Mouse (Mus musculus) cerebellum, adult 11 months (tissue): Measurements from ENCODE around the gene Gpx3.
"Not testable (repeated sequence)": the region's sequence is repeated elsewhere in the genome, so short reads cannot be mapped to it uniquely, and the experiment has no call there.

Experiments used
- DNase-seq: peaks from one replicate; pipeline ENCODE4 v3.0.0; 2022

Gene Gpx3

DNA sequence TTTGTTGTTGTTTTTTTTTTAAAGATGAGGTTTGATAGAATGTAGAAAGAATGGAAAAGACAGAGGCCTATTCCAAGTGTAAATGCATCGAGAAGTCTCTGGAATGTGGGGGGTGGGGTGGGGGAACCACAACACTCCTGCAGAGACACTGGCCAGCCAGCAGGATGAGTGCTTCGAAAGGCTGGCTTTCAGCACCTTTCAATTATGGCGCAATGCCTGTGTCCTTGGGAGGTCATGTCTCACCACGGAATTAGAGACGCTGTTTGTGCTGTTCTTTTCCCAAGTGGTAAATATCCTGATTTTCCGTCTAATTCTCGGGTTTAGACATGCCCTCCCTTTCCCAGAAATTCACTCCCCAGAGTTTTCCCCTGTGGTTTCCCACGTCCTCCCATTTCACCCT, 19.6 kb upstream of the Gpx3 start:
- no peak for DNase-seq

DNA sequence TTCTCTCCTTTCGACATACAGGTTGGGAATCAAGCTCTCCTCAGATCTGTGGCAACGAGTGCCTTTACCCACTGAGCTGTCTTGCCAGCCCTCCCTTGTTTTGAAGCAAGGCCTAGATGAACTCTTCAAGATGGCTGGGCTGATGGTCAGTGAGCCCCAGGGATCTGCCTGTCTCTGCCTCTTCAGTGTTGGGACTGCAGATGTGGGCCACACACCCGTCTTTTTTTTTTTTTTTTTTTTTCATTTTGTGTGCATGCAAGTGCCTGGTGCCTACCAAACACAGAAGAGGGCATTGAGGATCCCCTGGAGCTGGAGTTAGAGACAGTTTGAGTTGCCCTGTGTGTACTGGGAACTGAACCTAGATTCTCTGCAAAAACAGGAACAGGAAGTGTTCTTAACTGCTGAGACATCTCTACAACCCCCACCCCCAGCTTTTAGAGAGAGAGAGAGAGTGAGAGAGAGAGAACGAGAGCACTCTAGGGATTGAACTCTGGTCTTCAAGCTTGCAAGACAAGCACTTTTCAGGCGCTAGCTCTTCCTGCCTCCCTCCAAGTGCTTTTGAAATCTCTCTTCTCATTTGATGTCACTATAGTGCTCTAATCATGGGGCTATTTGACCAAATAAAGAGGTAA, 17.9 kb upstream of the Gpx3 start:
- DNase-seq, result no peak

DNA sequence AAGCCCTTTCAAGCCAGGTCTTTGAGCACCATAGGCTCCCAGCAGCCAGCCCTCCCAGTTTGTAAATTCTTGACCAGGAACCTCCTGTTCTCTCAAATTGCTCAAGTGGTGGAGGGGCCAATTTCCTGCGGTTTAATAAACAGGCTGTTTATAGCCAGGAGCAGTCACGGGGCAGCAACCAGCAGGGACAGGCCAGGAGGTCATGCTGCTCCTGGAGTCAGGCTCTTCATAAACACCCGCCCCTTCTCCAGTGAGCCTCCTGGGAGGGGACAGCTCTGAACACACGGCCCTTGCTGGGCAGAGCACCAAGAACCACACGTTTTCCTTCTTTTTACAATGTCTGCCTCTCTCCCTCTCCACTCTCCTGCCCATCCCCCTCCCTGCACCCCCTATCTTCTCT, 17.3 kb upstream of the Gpx3 start:
- no peak for DNase-seq

DNA sequence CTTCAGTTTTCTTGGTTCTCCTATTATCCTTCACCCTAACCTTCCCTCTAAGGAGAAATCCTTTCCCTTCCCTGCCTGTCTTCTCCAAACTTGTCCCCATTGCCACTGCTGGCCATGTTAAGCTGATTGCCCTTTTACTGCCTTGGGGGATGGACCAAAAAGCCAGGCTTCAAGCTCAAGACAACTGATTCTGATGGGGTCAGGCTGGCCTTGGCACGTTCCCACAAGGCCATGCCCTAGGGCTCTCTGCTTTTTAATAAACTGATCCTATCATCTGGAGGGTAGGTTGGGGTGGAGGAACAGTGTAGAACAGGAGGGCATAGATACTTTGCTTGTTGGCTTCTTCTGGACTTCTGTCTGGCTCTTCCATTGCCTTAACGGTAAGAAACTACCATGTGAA, 16.8 kb upstream of the Gpx3 start:
- DNase-seq, result no peak

DNA sequence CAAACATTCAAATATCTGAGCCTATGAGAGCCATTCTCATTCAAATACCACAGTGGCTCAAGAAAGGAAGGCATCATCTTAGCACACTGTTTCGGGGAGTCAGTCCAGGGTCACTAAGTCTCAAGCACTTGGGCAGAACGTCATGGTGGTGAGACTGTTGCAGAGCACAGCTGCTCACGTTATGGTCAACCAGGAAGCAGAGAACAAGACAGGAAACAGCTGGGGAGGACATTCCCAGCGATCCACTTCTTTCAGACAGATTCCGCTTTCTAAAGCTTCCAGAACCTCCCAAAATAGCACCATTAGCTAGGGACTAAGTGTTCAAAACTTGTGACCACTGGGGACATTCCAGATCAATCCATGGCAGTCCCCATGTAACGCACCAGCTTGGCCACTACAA, 14.3 kb upstream of the Gpx3 start:
- no peak for DNase-seq

DNA sequence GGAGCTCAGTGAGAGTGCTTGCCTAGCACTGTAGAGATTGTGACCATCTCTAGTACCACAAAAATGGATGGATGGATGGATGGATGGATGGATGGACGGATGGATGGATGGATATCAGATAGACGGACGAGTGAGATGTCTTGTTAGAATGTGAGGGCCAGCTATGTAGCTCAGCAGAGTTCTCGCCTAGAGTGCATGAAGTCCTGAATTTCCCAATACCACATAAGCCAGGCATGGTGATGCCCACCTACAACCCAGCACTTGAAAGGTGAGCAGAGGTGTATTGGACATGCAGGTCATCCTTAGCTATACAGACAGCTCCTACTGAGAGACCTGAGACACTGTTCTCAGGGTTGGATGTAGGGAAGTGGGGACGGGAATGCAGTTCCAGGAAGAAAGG, 10.9 kb upstream of the Gpx3 start:
- no peak for DNase-seq

DNA sequence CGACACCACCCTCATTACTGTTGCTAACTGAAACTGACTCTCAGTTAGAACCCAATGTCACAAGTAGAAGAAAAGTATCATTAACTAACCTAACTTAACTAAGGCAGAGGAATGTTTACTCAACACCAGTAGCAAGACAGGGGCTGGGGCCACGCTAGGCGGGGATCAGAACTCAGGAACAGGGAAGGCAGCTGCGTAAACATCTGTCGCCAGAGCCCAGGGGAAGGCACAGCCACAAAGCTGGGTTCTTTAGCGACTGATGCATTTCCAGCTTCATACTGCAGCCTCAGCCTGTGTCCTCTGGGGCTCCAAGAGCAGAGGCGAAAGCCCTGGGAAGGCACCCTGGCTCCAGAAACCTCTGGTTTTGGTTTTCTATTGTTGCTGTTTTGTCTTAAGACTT, 10.2 kb upstream of the Gpx3 start:
- DNase-seq, result no peak

DNA sequence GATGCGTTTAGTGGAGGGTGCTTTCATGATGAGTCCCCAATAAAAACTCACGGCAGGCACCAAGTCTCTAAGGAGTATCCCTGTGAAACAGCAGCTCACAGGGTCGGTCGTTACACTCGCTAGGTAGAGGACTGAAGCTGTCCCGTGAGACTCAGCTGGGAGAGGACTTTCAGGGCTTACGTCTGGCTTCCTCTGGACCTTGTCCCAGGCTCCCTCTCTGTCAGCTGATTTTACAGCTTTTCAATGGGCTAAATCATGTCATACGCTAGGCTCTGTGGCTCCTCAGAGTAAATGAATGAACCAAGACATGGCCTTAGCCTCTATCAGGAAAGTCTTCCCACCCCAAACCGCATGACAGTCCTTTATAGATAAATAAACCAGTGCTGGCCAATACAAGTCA, 7.7 kb upstream of the Gpx3 start:
- no peak for DNase-seq

DNA sequence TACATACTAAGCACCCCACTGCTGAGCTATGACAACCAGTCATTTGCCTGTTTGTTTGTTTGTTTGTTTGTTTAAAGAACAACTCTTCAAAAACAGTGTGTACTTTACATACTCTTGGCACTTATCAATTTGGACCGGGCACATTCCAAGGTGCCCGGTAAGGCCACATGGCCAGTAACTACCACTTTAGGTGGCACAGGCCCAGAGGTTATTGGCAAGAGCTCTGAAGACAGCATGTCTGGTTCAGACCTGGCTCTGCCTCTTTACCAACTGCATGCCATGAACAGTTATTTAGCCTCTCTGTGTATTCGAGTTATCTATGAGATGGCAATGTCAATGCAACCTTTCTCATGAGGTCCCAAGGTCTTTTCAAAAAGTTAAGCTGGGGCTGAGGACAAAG, 5.6 kb upstream of the Gpx3 start:
- not testable (repeated sequence) for DNase-seq

DNA sequence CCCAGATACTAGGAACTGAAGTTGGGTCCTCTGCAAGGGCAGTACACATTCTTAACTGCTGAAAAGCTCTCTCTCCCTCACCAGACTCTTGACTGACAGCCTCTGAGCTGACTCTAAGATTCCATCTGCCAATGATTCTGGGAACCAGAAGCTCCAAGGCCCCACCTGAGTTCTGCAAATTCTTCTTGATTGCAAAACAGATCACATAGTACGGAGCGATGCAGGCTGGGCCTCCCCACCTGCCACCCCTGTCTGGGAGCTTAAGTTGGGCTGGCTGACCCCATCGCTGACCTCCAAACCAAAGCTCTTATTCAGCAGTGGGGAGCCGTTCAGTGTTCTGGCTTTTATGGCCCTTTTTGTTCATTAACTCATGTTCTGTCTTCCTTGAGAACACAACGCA, 4.8 kb upstream of the Gpx3 start:
- no peak for DNase-seq

DNA sequence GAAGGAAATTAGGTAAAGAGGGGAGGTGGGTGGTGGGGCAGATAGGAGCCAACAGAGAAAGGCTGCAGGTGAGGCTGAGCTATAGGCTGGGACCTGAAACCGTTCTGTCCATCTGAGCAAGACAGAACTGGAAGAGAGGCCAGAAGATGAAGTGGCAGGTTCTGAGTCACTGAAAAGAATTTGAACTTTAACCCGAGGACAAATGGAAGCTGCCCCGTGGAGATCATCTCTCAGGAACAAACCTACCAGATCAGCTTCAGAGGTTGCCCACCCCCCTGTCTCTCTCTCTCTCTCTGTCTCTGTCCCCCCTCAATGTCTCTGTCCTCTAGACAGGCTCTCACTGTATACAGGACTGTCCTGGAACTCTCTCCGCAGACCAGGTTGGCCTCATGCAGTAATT, 2.6 kb upstream of the Gpx3 start:
- no peak for DNase-seq

DNA sequence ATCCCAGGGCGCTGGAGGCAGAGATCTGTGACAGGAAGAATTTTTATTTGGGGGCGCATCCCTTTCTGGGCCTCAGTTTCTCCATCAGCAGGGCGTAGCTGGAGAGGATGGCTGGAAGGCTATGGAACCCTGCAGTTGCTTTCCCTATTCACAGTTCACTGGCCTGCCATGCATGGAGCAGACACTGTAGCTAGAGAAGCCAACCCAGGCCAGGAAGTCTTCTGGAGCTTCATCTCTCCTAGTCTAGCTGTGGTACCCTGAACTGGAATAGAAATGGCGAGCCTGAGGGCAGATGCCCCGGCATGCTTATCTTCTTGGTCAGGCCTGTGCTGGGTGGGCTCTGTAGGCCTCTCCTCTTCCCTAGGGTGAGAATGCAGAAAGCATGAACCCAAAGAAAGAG, 1.1 kb downstream of the Gpx3 start:
- no peak for DNase-seq

DNA sequence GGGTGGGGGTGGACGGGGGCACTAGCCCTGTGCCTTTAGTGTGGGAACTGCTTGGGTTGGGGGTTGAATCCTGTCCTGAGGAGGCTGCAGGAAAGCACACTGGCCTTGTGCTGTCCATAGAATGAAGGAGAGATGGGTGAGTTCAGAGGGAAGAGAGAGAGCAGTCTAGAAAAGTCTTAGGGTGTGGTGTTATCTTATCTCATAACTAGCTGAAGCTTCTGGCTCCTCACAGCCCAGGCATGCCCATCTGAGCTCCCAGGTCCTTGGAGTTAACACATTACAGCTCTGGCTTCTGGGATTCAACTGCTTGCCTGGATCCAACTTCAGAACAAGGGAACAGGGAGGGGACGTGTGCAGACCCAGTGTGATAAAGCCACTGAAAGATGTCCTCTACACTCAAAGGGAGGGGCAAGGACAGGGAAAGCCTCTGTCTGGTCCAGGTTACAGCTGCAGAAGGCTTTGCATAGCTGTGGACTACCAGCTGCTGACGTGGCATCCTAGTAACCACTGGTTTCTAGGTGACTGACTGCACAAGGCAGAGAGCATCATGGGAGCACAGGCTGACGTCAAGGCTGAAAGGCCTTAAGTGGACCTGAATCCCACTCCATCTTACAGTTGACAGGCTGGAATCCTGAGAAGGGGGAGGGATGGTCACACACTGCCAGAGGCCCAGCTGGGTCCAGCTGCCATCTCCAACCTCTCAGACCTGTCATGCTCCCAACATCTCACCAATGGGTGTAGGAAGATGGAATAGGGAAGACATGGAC, 1.9 kb downstream of the Gpx3 start:
- no peak for DNase-seq

DNA sequence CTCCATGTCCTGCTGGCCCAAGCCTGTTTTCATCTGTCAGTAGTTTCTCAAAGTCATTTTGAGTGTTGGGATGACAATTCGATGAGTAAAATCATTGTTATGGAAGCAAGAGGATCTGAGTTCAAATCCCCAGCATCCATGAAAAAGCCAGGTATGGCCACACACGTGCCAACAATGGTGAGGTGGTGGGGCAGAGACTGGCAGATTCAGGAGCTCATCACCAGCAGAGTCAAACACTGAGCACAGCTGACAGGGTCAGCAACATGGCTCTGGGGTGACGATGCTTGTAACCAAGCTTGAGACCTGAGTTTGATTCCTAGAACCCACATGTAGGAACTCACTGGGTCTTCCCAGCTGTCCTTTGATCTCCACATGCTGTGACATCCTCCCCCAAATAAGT, 2.8 kb downstream of the Gpx3 start:
- no peak for DNase-seq

DNA sequence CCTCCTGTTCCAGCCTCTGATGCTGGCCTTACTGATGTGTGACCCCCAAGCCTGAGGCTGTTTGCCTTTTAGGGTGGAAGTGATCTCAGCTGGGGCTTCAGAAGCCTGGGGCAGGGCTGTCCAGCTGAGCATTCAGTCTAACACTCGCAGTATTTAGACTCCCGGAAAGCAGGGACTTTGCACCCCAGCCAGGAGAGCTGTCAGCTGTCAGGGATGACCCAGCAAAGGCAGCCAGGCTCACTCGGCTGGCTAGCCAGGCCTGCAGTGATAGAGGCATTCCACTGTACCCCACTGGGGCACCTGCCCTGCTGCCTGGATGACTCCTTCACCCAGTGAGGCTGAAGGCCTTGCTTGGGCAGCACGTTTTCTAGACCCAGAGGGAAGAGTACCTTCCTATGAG, 3.7 kb downstream of the Gpx3 start:
- DNase-seq, result no peak

DNA sequence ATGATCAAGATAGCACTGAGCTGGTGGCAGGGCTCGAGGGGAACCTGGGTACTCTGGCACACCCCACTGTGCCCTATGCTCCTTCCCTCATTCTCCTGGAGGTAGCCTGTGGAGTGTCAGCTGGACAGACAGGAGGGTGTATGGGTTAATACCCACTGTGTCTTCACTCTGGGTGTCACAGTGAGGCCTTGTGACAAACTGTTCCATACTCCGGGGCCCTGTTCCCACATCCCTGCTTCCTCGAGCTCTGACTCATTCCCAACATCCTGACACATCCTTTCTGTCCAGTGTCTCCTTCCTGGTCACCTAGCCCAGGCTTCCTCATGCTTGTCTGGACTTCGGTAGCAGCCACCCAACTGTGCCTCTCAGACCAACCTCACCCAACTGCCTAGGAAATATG, 4.2 kb downstream of the Gpx3 start:
- DNase-seq, result no peak

DNA sequence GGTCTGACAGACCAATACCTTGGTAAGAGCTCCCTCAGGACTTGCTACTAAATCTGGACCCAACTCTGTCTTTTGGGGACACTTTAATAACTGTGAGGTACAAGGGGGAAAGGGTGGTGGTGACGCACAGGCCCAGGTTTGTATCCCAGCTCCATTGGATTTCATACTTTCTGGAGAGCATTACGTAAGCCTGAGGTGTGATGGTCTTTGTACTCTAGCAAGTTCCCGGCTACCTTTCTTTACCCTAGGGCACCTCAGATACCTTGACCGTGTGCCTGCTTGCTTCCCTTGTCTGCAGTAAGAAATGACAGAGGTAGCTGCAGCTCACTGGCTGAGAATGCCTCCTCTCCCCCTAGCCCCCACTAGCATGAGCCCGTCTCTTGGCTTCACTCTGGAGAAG, 5.0 kb downstream of the Gpx3 start:
- DNase-seq, result no peak

DNA sequence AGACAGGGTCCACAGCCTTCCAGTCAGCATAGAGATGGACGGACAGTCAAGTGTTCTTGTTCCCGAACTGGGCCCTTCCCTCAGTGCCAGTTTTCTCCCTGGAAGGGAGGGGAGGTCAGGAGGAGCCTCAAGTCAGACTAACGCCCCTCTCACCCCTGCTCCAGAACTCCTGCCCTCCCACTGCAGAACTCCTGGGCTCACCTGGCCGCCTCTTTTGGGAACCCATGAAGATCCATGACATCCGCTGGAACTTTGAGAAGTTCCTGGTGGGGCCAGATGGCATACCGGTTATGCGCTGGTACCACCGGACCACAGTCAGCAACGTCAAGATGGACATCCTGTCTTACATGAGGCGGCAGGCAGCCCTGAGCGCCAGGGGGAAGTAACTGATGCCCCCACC, 7.0 kb downstream of the Gpx3 start:
- DNase-seq, result no peak

DNA sequence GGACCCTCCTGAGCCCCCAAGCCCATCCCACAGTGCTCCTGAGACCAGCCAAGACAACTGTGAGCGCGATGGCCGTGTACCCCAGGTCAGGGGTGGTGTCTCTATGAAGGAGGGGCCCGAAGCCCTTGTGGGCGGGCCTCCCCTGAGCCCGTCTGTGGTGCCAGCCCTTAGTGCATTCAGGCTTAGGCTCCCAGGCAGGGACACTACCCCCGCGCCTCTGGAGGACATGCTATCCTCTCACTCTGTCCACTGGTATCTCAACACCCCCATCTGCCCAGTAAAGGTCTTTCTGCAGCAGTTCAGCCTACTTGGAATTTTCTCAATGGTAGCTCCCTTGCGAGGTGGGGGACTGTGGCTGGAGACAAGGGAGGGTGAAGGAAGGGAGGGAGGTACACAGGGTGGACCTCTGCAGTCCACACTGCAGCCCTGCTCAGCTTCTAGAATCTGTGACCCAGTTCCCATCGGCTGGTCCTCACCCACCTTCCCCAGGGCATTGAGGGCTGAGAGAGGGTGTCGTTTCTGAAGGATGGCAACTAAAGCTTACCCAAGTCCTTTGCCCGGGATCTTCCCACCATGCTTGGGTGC, 7.9 kb downstream of the Gpx3 start:
- DNase-seq, result no peak

DNA sequence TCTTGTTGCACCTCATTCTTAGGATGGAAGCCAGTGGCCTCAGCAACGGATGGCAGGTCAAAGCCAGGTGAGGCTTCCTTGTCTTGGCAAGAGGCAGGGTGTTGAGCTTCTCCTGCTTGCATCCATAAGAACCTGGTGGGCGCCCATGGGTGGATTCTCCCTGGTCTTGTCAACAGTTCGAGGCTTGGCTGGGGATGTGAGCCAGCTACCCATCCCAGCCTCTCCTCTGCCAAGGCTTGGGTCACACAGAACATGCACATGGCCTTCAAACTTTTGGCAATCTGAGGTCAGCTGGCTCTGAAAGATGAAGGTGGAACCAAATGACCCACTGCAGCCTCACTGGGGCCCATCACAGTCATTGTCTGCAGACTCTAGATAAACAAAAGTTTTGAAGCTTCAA, 8.9 kb downstream of the Gpx3 start:
- no peak for DNase-seq

DNA sequence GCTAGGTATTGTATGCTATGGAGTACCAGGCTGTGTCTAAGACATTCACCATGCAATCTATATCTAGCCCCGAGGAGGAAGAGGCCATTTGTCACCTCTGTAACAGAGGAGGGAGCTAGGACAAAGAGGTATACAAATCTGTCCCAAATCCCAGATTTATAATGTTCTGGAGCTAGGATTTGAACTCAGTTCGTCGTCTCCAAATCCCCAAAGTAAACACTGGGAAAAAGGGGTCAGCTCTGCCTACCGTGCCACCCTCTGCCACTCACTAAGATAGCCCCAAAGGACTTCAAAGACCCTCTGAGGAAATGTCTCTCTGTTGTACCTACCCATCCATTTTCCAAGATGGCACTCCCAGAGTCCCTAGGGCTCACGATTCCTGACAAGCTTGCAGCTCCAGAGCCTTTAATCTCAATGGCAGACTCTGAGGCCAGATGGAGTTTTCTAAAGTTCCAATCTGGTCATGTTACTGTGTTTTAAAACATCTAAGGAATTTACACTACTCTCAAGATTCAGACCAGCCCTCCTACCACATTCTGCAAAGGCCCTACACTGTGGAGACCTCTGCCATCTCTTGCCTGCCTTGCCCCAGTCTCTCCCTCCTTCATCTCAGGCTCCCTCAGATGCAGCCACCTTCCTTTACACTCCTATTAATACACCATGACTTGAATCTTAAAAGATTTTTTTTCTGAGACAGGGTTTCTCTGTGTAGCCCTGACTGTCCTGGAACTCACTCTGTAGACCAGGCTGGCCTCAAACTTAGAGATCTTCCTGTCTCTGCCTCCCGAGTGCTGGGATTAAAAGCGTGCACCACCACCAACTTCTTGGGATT, 9.6 kb downstream of the Gpx3 start:
- no peak for DNase-seq

DNA sequence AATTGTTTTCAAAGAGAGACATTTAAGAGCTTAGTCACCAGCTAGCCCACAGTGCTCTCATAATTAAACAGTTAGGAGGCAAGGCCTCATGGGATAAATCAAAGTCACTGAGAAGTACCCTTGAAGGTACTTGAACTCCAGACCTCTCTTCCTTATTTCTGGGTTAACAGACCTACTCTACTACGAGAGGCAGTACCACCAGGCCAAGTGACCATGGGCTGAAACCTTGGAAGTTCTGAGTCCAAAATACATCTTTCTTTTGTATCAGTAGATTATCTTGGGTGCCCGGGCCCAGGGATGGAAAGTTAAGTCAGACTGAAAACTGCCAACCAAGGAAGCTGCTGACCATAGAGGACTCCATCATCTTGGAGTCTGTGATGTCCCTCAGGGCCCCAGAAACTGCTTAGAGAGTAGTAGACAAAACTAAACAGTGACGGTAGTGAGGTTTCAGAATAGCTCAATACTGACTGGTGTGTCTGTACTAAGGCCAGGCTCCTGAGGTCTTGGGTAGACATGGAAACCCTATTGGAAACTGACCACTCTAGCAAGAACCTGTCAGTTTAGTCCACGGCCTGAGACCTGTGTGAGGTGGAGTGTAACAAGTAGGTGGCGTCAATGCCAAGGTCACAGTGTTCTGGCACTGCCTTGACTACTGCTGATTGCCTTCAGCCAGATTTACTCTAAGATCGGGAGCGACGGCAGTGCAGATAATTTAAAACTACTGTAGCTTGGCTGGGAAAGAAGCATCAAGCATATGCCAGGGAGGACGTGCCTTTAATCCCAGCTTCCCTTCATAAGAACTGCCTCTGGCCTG, 10.5 kb downstream of the Gpx3 start:
- DNase-seq, result no peak

DNA sequence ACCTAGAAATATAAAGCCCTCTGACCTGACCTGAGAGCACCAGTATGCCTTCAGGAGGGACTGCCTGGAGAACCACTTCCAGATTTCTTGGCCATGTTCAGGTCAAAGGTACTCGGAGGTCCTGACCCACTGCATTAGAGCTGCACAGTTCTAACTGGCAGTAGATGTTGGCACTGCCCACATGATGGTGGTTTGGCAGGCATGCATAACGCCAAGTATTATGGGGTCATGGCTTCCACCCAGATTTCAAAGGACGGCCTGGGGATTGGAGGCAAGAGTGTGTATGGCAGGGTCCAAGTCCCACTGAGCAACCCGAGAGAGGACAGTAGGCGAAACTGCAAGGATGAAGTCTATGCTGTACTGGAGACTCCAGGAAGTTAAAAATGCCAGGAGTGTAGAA, 11.6 kb downstream of the Gpx3 start:
- DNase-seq, result no peak
